Mouse (Mus musculus): ENCODE data around the gene Cldn24.

GRCm38 (mm10) chr8:47833944-47834343 lies 12.0 kb downstream of the Cldn24 start:
- TF ChIP-seq EP300 (IDR thresholded peaks at IDR 0.05; ENCODE audit: low read depth): no peak
- no peak for TF ChIP-seq CTCF (IDR thresholded peaks at IDR 0.05; ENCODE audit: low read depth)

Data from heart, postnatal 0 days (tissue).